Mouse (Mus musculus): ENCODE data around the gene Sos2.

Sos2 gene

GRCm38 (mm10) chr12:69681566-69682061 lies at the start of gene Sos2:
Gene Sos2 (minus strand): TSS chr12:69681852.
- peak; percentile 69 for DNase-seq

GRCm38 (mm10) chr12:69730306-69730705 lies 48.7 kb upstream of the Sos2 start:
- DNase-seq, result no peak

- DNase-seq, result no peak
These were observed 47.6 kb upstream of the Sos2 start for GRCm38 (mm10) chr12:69729246-69729645.

GRCm38 (mm10) chr12:69724711-69725460 lies 43.2 kb upstream of the Sos2 start, which contains the start of the genes L2hgdh and Atp5s:
Gene L2hgdh (minus strand): TSS chr12:69724873.
Gene Atp5s (plus strand): TSS chr12:69724950.
- peak; percentile 96 for DNase-seq

GRCm38 (mm10) chr12:69724018-69724710 lies 42.5 kb upstream of the Sos2 start:
- DNase-seq, result peak; percentile 35

- DNase-seq, result peak; percentile 27
These were observed 41.7 kb upstream of the Sos2 start for GRCm38 (mm10) chr12:69723376-69723775.

- DNase-seq, result no peak
These were observed 41.2 kb upstream of the Sos2 start for GRCm38 (mm10) chr12:69722857-69723256.

GRCm38 (mm10) chr12:69713628-69714027 lies 32.0 kb upstream of the Sos2 start:
- DNase-seq, result no peak

- no peak for DNase-seq
These were observed 23.3 kb upstream of the Sos2 start for GRCm38 (mm10) chr12:69704799-69705458.

- no peak for DNase-seq
These were observed 16.7 kb upstream of the Sos2 start for GRCm38 (mm10) chr12:69698352-69698751.

GRCm38 (mm10) chr12:69696746-69697145 lies 15.1 kb upstream of the Sos2 start:
- peak; percentile 66 for DNase-seq

- DNase-seq, result no peak
These were observed 11.8 kb upstream of the Sos2 start for GRCm38 (mm10) chr12:69693471-69693870.

GRCm38 (mm10) chr12:69690714-69691113 lies 9.1 kb upstream of the Sos2 start:
- DNase-seq, result no peak

- DNase-seq, result no peak
These were observed 7.4 kb upstream of the Sos2 start for GRCm38 (mm10) chr12:69689094-69689493.

- no peak for DNase-seq
These were observed 6.7 kb upstream of the Sos2 start for GRCm38 (mm10) chr12:69688368-69688767.

- peak; percentile 95 for DNase-seq
These were observed 1.9 kb upstream of the Sos2 start for GRCm38 (mm10) chr12:69683537-69683936.

GRCm38 (mm10) chr12:69682788-69683419 lies 1.3 kb upstream of the Sos2 start:
- peak; percentile 41 for DNase-seq

GRCm38 (mm10) chr12:69682065-69682787 lies 574 bp upstream of the Sos2 start:
- peak; percentile 86 for DNase-seq

- DNase-seq, result peak; percentile 54
These were observed 752 bp downstream of the Sos2 start for GRCm38 (mm10) chr12:69680635-69681565.

- peak; percentile 47 for DNase-seq
These were observed 5.5 kb downstream of the Sos2 start for GRCm38 (mm10) chr12:69676157-69676556.

Measured in cerebellum, adult 9-10 months (tissue).